Comparison of ENCODE assay signal across 8 mouse cellular contexts in the genomic region with DNA sequence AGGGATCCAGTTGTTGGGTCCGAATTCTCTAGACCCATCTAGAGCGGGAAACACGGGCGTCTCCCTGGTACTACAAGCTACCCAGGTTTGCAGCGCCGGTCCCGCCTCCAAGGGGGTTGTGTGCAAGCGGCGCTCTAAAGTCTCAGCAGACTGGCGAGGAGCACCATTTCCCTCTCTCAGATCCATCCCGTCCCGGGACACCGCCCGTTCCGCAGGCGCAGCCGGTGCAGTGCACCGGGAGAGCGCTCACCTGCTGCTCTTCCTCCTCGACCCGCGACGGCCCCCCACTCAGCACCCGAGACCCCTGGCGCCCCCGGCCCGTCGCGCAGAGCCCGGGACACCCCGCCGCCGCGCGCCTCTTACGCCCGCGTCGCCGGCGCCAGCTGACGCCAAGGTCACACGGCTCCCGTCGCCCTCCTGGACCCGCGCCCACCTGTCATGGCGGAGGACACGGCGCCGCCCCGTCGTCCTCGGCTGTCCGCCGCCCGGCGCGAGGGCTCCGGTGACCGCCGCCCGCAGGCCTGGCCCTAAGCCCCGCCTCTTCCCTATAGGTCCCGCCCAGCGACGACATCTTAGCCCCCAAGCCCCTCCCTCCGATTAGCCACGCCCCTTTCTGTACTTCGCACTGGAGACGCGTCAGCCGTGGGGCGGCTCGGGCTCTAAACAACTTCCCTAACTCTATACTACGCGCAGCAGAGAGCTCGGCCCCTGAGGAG. TPM values are rescaled to one million over a fixed set of nuclear protein-coding genes. Genes with fewer than 3 reads are reported as not detected.
A peak's percentile ranks its signal among the peaks of the same experiment; 100 is the strongest.
DNase-seq lines count a peak whose midpoint lies in the region; ATAC-seq lines count a peak whose summit lies in the region.

A gene (minus strand): TSS at position 534 of the 716 bp plus-strand sequence.

- intact Hi-C loops in left cerebral cortex, postnatal 14 days (cut with DNase I), result no loop called here

- no peaks in the 10 kb centered on the region for H3K36me3 ChIP-seq in intestine, embryonic 14.5 days (ENCODE audit: control insufficient read depth, insufficient read depth, low read length)

- peak within 1 kb of the TSS; percentile 79 for H3K9ac ChIP-seq in intestine, embryonic 14.5 days (ENCODE audit: low read length)

- H3K9me3 ChIP-seq in intestine, embryonic 14.5 days (ENCODE audit: control insufficient read depth, low read length), result no peaks in the 10 kb centered on the region

- H3K4me3 ChIP-seq in intestine, embryonic 14.5 days (ENCODE audit: low read depth, low read length), result peak within 1 kb of the TSS; percentile 75

- peaks cover 26% of the 10 kb centered on the region for H3K4me1 ChIP-seq in intestine, embryonic 14.5 days (replicated peaks; ENCODE audit: control insufficient read depth, insufficient read depth, low read length)

- peak; percentile 95 to 96 for DNase-seq in adrenal gland, adult 18-20 months (ENCODE audit: low spot score in 2 of 2)
- DNase-seq in embryo, embryonic 11 days, result peak; percentile 97
- DNase-seq in gastrocnemius, postnatal 25 days, result peak; percentile 95
- DNase-seq in intestine, embryonic 14.5 days (ENCODE audit: low spot score), result peak; percentile 97
- peak; percentile 87 to 90 for DNase-seq in left cerebral cortex, postnatal 14 days (ENCODE audit: low spot score in 2 of 2)
- DNase-seq in mesoderm, embryonic 11.5 days (ENCODE audit: low read depth, low spot score), result peak; percentile 95
- DNase-seq in right cerebral cortex, postnatal 36 days (ENCODE audit: low spot score in 2 of 2), result peak; percentile 78 to 85
- DNase-seq in yolk sac, embryonic 10.5 days (ENCODE audit: low spot score), result peak; percentile 95

- WGBS in intestine, embryonic 14.5 days, result under 1% methylated on average over 72 of the region's 78 CpGs

- H3K27me3 ChIP-seq in intestine, embryonic 14.5 days (replicated peaks; ENCODE audit: control insufficient read depth, insufficient read depth, low read length), result no peaks in the 10 kb centered on the region

- H3K4me2 ChIP-seq in intestine, embryonic 14.5 days (ENCODE audit: low read length), result peak within 1 kb of the TSS; percentile 78

- H3K27ac ChIP-seq in intestine, embryonic 14.5 days (ENCODE audit: low read depth), result peak within 1 kb of the TSS; percentile 69; the same call in 1 of the 2 replicates

- ATAC-seq in intestine, embryonic 14.5 days (replicated peaks; ENCODE audit: low FRiP score, low TSS enrichment, low read depth), result peak; percentile 90

RNA-seq across cellular contexts. Expression of the gene that starts here (rescaled TPM):
- 10 to 100 TPM; 53.2 to 60.3 TPM for total RNA-seq in adrenal gland, adult 18-20 months (2021)
- total RNA-seq in gastrocnemius, postnatal 25 days (2021), result 100 to 1,000 TPM in 1 of 2 experiments, 10 to 100 TPM in 1; 93.6 to 118 TPM
- 54.8 and 55.0 TPM in 2 replicates for polyA plus RNA-seq in intestine, embryonic 14.5 days (2014; fragmentation: Nextera tagmentation; extraction: Ambion mirVana)
- 10 to 100 TPM in 1 of 2 experiments, 1 to 10 TPM in 1; 9.9 to 14.1 TPM for total RNA-seq in left cerebral cortex, postnatal 14 days (2021)

Comparison
In these comparisons a context has a peak if more than half of its experiments do, and no peak if none do; other contexts are left out.
1. Peak in every context shown above with its lines: DNase-seq, ATAC-seq, H3K4me3 ChIP-seq and H3K27ac ChIP-seq.